Mouse (Mus musculus) heart, adult 11 months (tissue): Measurements from ENCODE around the gene Cckbr.
A peak's percentile ranks its signal among the peaks of the same experiment; 100 is the strongest.

Source experiments
- DNase-seq: peaks from one replicate; pipeline ENCODE4 v3.0.0; 2022

The Cckbr gene

DNA sequence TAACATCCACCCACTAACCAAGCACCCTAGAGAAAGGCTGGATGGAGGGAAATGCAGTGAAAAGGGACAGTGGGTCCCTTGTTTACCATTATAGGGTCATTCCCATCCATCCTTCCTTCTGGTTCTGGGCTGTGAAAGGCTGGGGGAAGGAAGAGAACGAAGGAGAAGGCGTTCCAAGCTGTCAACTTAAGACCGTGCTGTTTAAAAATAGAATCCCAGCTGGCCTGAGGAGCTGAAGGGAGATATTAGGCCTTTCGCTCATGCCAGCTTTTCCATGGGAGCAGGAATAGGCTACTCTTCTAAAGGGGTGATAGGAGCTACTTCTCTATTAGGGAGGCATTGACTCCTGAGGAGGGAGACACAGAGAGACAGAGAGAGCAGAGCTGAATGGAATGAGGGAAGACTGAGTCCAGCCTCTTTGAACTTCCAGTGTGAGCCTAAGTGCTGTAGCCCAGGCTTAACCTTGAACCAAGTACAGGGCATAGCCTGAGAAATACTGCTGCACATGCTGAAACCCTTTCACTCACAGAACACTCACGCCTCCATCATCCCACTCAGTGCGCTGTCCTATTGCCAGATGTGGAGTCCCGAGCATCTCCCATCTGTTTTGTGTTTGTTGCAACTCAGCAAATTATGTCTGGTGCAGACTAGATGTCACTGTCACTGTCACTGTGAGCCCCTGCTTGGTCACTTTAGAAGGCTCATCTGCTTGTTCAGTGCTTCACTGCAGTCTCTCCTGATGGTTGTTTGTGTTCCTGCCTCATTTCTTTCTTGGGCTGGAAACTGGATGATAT is 12.6 kb downstream of the Cckbr start:
- peak; percentile 85 for DNase-seq

GRCm38 (mm10) chr7:105441426-105441825 is 15.9 kb downstream of the Cckbr start:
- peak; percentile 3 for DNase-seq

DNA sequence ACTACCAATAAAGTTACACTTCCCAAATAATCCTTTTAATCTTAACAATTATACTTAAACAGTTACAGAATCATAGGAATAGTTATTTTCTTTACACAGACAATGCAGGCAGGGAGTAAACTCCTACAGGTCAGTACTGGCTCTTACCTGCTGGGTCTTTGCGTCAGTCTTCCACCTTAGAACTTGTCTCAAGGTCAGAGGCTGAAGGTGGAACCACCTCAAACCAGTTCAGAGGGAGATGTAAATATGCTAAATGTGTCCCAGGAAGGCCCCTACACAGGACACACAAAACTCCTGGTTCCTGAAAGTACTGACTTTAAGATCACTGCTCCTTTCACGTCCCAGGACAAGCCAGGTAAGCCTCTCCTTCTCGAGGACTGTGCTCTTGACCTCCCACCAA is 19.5 kb downstream of the Cckbr start:
- DNase-seq, result peak; percentile 46

GRCm38 (mm10) chr7:105453345-105453744 is 27.8 kb downstream of the Cckbr start:
- peak; percentile 60 for DNase-seq

DNA sequence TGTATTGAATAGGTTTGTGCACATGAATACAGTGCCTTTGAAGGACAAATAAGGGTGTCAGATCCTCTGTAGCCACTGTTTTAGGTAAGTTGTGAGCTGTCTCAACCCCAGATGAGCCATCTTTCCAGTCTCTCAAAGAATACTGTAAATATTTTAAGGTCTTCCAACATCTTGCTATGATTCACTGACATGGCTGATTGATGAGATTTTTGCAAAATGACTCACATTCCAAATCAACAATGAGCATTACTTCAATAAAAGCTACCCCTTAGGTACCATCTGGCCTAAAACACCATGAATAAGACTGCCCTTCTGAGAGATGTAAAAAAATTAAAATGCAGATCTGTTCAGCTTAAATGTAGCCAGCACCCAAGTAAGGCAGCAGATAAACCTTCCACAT is 33.0 kb downstream of the Cckbr start:
- no peak for DNase-seq

DNA sequence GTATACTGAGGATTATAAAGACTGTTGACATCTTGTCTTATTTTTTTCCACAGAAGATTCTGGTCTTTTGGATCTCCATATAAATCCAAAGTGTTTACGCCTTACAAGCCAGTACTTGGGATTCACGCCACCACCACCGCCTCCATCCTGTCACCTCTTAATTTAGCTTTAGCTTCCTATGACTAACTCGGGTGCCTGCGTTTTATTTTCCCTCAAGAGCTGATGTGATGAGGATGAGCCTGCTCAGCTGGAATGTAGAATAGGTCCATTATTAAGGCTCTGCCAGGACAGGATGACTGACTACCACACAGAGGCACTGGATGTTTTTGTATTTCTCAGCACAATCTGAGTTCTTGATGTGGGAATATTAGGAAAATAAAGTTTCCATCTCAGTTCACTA is 40.0 kb downstream of the Cckbr start:
- DNase-seq, result peak; percentile 67

DNA sequence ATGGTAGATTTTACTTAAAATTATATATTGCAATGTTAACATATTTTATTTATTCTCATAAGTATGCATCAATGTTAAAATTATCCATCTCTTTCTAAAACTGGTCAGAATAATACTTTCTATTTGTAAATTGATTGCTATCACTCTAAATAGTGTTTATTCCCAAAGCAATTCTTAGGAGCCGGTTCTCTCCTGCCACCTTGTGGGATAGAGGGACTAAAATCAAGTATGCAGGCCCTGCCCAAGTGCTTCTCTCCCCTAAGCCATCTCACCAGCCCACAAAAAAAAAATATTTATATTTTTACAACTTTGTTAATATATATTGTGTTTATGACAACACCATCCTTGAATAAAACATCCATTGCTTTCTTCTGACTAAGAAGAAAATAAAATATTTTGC is 47.1 kb downstream of the Cckbr start:
- DNase-seq, result peak; percentile 11

DNA sequence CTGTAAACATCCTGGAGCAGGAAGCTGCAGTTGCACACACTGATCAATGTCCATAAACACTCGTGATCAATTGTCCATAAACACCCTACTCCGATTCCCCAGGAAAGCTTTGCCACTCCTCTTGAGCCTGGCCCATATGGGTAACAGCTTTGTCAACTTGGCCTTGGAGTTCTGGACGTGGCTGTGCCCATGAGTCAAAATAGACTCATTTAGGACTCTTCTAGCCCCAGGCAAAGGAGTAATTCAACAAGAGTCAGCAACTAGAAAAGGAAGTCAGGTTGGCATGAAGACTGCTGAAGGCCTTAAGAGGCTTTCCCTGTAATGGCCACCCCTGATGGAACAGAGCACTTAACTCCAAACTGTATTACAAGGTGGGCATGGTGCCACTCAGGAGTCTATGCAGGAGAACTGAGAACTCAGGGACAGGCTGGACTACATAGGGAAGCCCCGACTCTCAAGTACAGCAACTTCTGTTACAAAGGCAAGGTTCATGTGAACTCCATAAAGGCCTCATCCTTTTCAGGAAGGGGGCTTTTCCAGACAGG is 49.3 kb downstream of the Cckbr start:
- DNase-seq, result peak; percentile 77

GRCm38 (mm10) chr7:105475396-105475949 is 49.9 kb downstream of the Cckbr start:
- DNase-seq, result peak; percentile 94

DNA sequence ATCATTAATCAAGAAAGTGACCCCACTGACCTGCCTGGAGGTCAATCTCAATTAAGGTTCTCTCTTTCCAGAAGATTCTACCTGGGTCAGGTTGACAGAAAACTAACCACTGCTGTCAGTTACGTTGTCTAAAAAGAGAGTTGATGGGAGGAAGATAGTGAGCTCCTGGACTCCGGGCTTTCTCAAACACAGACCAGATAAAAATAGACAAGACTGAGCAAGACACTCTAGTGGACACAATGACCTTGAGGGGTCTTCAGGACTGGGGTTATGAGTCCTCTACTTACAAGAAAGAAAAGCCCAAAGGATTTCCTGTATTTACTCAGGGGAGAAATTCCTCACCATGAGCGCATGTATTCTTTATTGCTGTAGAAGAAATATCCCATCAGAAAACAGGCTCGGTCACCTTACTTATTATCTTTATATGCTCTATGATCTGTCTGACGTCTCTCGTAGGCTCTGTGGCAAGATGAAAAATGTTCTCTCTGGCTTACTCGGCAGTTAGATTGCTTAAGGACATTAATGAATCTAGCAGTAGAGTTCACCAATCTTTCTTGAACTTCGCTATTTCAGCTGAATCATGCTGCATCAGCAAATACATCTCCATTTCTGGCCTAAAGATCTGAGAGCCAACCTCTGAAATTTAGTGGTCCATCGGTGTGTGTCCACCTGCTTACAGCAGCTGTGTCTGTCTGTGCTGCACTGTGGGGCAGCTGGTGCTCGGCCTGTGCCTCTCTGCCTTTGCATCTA is 51.3 kb downstream of the Cckbr start:
- peak; percentile 81 for DNase-seq

- no peak for DNase-seq
These were observed 51.8 kb downstream of the Cckbr start for GRCm38 (mm10) chr7:105477433-105477700.

GRCm38 (mm10) chr7:105477841-105478240 is 52.3 kb downstream of the Cckbr start:
- peak; percentile 93 for DNase-seq

- DNase-seq, result peak; percentile 75
These were observed 52.8 kb downstream of the Cckbr start for GRCm38 (mm10) chr7:105478344-105478743.

- DNase-seq, result no peak
These were observed 53.7 kb downstream of the Cckbr start for GRCm38 (mm10) chr7:105479232-105479631.

GRCm38 (mm10) chr7:105480081-105480480 is 54.5 kb downstream of the Cckbr start:
- no peak for DNase-seq

DNA sequence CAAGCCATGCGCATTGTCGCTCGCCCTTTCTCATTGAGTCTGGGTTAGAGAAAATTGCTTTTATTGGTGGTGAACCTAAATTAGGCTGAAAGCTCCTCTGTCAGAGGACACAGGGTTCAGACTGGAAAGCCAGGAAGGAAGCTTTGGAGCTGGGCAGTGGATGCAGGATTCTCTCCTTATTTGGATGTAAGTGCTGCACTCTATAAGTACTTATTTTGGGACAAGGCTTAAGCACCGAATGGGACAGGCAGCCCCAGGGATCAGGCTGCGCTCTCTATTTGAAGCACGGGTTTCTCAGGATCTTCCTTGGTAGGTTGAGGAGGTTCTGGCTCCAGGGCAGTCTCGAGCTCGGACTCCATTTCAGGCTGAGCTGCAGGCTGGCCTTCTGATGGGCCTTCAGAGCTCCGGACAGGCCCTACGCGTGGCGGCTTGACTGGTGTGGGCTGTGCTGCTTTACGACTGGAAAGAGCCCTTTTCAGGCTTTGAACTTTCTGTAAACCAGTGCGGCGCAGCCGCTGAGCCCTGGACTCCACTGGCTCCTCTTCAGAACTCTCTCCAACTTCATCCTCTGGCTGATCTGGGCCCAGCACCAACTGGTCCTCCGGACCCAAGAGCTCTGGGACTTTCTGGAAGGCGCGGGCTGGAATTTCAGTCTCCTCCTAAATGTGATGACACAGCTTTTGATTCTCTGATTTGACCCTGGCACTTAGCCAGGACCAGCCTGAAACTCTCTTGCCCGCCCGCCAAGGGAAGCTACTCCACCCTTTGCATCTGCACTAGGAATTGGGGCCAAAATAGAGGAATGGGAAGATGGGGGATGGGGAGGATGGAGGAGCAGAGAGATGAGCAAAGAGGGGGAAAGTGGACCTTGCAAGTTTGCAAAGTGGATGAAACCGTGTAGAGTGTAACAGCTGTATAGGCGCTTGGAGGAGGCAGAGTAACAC is 55.3 kb downstream of the Cckbr start:
- DNase-seq, result peak; percentile 97

- DNase-seq, result peak; percentile 99
These were observed 56.2 kb downstream of the Cckbr start, which contains the start of gene Cavin3 for GRCm38 (mm10) chr7:105481505-105482411. Gene Cavin3 (minus strand): TSS chr7:105482300.

DNA sequence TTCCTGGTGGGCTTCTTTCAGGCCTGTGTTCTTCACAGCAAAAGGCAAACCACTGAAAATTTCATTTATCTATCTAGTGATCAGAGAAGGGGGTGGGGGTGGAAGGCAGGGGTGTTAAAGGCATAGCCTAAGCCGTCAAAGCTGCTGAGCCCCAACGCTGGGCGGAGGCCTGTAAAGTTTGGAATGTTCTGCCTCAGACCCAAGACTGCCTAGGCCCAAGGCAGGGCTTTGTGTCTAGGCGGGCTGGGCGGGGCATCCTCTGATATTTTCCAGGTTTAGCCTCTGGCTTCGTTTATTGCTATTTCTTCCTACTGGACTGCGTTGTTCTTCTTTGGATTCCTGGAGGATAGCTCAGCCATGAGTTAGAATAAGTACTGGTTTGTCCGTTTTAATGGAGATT is 56.9 kb downstream of the Cckbr start:
- peak; percentile 98 for DNase-seq

DNA sequence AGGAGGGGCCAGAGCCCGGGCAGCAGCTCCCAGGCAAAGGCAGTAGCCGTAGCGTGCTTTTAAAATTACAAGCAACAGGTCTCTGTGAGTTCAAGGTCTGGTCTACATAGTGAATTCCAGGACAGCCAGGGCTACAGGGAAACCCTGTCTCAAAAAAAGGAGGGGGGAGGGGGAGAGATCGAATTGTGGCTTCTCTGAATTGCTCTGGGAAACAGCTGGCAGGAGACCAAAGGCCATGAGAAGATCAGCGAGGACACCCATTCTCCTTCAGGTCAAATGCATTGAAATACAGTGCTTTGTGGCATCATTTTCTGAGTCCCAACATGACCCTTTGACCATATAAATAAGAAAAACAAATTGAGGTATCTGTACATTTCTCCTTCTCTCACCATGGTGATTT is 59.5 kb downstream of the Cckbr start:
- no peak for DNase-seq

DNA sequence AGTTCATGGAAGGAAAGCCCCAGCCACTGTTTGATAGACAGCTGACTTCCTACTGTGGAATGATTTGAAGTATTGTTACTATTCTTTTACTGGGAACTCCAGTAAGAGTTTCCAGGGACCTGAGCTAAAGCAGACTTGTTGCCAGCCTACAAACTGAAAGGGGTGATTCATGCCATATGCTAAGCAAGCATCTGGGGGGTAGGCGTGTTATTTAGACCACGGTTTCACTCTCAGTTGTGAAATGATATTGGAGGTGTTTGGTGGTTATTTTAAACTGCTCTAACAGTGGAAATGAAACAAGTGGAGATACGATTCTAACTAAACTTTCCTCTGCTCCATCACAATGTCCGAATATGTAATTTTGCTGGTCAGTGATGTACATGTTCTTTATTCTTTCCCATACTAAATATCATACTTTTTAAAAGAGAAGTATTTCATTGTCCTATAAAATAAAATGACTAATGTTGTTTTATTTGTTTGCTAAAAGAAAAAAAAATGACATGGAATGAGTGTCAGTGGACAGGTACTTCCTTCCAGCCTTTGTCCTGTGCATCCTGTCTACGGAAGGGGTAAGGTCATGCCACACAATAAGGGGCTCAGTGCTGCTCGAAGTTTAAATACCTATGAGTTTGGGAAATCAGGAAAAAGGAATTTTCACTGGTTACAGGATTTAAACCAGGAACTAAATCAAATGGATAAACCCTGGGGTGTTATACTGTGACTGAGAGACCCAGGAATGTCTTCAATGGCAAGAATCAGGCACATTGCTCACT is 61.8 kb downstream of the Cckbr start:
- DNase-seq, result peak; percentile 84

DNA sequence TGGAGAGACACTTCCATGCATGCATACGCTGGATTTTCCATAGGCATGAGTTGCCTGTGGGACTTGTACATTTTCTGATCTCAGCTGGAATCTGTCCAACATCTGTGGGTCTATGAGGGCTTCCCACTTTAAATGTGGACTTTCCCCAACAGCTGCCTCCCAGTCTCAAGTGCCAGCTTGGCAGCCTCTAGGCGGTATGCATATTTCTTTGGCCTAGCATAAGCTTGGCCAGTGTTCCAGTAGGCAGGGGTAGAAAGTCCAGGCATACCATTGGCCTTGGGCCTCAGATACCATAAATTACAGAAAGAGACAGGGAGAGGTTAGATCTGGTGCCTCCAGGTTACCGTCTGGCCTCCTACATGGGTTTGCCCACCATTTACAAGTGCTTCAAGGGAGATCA is 72.3 kb downstream of the Cckbr start:
- DNase-seq, result peak; percentile 81
